Mouse (Mus musculus) frontal cortex, postnatal 10 days (tissue): Measurements from ENCODE around the gene Cdkn1b.

Experiments used
- DNase-seq, 2 experiments: peaks; one replicate each; pipeline ENCODE4 v3.0.0; 2022; ENCODE audit warnings: low spot score in 2 of 2, mixed read lengths in 1 of 2

Gene Cdkn1b

DNA sequence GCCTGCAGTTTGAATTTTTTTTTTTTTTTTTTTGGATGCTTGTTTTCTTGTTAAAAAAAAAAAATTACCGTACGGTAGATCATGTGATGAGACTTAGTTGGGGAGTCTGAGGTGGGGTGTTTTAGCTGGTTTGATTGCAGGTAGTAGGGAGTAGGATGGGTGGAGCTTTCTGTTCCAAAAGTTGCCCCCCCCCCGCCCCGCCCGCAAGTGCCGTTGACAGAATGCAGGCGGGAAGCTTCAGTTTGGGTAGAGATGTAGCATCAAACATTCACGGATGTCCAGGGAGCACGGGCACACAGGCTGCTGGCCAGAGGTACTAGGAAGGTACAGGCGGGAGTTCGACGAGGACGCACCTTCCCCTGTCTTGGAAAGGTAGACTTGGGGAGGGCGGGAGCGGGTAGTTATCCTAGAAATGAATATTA, 8.7 kb downstream of the Cdkn1b start:
- DNase-seq, result no peak

DNA sequence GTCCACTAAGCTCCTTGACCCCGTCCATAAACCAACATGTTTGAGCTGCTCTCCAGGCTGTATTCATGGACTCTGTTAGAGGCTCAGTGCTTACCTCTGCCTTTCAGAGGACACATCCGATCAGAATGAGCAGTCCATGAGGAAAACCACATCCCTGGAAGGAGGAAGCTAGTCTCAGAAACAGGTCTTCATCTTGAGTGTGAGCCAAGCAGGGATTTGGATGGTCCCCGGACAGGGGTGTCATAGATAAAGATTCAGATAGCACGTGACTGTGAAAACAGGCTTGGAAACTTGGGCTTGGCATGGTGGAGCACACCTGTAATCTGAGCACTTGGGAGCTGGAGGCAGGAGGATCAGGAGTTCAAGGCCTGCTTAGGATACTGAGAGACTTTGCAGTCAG, 9.7 kb downstream of the Cdkn1b start:
- DNase-seq, result no peak

DNA sequence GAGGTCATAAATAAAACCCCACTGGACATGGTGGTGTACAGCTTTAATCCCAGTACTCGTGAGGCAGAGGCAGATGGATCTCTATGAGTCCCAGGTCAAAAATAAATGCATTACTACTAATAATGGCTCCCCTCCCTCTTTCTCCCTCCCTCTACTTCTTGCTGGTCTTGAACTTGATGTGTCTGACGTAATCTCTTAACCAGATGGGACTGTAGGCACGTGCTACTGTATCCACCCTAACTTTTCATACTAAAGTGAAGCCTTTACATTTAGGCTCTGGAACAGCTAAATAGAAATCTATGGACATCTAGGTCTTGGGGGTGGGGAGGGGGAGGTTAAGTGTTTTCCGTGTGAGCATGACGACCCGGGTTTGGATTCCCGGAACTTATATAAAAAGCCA, 10.2 kb downstream of the Cdkn1b start:
- DNase-seq, result no peak

DNA sequence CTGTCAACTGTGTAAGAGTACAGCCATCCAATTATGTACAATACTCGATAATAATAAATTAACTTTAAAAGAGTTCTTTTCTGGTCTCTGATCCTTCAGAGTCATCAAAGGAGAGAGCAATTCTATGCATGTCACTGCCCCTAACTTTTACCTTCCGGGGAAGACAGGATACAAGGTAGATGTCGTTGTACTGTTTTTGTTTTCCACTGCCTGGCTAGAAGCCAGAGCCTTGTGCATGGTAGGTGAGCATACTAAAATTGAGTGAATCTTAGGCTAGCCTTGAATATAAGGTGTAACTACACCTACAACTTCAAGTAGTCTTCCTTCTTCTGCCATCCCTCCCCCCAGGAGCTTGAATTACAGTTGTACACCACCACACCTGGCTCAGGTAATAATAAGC, 10.9 kb downstream of the Cdkn1b start:
- no peak for DNase-seq

DNA sequence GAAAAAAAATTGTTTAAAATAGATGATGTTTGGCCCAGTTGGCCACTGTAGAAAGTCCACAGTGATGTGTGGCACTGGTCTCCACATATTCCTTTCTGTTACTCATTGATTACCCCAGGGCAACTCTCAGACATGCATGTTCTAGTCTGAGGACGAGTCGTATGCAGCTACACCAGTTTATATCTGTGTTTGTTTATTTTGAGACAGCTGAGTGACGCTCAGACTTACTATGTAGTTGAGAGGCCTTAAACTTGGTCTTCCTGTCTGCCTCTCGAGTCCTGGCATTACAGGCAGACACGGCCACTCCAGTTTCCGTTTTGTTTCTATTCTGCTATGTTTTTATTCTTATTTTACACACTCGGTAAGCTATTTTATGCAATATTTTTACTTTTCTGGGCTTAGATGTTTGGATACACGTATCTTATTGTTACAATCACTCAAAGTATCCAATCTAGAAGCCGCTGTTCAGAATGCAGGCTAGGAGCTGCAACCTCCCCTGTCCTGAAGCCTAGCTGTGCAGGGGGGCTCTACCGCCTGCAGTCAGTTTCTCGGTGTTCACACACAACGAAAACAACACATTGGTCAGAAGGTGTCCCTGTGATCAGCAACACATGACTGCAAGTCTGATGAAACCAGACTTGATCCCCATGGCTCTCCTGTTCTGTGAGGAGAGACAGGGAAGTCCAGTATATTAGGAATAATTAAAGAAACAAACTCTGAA, 12.4 kb downstream of the Cdkn1b start:
- DNase-seq, result no peak

DNA sequence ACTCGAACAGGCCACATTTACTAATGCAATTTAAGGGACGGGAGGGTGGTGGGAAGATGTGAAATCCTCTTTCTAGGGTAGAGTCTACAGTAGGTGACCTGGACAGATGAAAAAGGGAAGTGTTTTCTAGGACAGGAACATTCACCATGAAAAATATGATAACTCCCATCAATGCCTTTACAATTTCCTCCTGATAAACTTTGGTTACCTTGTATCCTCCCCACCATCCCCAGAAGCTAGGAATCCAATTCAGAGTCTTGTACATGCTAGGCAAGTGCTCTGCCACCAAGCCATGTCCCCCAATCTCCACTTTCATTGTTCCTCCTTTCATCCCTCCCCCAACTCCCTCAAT, 13.0 kb downstream of the Cdkn1b start:
- no peak for DNase-seq

DNA sequence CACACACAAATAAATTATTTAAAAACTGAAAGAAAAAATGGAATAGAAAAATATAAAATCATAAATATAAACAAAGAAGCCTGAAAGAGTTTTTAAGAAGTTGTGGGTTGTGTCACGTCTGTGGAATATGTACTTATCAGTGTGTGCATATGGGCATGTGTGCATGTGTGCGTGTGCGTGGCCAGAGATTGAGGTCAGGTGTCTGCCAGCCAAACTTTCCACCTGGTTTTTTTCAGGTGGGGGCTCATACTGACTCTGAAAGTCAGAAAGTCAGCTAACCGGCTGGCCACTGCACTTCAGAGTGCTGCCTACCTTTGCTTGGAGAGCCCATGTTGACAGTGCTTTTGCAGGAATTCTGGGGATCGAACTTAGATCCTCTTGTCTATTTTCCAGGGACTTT, 14.1 kb downstream of the Cdkn1b start:
- DNase-seq, result no peak

DNA sequence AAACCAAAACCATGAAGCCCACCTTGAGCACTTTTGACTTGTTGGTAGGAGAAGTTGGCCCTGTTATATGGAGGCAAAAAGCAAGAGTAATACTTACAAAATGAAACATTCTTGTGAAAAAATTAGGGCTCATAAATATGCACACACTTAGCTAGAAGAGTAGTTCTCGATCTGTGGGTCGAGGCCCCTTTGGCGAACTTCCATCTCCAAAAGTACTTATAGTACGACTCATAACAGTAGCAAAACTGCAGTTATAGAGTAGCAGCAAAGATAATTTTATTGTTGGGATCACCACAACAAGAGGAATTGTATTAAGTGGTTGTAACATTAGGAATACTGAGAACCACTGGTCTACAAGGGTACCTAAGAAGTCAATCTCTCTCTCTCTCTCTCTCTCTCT, 19.6 kb downstream of the Cdkn1b start:
- DNase-seq, result no peak

DNA sequence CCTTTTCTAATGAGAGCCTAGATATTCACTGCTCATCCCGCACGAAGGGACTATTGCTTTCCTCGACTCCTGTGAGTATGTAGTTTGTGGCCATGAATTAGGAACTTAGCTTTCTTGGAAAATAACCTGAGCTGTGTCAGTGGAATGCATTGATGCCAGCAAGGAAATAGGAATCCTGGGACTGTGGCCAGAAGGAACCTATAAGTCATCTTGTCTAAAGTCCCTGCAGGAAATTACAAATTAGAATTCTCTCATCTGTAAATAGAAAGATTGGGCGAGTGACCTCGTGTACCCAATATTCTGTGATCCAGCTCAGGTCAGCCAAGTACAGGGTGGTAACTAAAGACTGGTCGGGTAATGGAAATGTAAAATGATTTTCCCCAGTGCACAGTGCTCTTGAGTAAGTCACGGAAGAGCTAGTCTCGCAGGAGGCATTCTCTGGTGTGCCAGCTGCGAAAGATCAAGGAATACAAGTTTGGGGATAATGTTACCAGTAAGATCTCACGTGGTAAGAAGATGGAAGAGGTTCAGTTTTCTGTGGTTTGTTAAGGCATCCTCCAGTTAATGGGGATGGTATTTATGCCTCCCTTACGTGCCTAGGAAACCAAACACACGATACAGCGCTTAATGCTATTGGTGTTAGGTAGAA, 23.7 kb downstream of the Cdkn1b start:
- no peak for DNase-seq

DNA sequence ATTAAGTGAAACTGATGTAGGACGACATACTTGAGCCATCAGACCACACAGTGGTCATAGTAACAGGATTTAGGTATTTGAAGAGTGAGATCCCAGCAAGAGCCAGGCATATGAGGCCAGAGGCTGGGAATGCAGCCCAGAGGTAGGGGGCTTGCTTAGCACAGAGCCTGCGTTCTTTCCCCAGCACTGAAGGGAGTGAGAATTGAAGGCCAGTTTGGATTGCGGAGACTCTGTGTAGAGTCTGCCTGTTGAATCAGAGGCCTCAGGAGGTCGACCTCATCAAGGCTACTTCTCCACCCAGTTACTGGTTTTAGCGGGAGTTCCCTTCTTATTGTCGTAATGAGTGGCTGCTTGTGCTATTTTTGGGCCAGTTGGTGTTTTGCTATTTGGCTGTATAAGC, 25.9 kb downstream of the Cdkn1b start:
- no peak for DNase-seq

DNA sequence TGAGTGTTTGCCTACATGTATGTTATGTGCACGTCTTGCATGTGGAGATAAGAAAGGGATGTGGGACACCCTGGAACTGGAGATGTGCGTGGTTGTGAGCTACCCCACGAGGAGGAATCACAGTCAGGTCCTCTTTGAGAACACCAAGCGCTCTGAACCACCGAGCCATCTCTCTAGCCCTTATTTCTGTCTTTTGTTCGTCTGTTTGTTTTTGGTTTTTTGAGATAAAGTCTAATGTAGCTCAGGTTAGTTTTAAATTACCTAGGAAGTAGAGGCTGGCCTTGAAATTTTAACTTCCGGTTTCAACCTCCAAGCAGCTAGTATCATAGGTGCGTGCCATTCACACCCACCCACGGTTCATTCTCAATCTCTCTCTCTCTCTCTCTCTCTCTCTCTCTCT, 26.7 kb downstream of the Cdkn1b start:
- DNase-seq, result no peak

DNA sequence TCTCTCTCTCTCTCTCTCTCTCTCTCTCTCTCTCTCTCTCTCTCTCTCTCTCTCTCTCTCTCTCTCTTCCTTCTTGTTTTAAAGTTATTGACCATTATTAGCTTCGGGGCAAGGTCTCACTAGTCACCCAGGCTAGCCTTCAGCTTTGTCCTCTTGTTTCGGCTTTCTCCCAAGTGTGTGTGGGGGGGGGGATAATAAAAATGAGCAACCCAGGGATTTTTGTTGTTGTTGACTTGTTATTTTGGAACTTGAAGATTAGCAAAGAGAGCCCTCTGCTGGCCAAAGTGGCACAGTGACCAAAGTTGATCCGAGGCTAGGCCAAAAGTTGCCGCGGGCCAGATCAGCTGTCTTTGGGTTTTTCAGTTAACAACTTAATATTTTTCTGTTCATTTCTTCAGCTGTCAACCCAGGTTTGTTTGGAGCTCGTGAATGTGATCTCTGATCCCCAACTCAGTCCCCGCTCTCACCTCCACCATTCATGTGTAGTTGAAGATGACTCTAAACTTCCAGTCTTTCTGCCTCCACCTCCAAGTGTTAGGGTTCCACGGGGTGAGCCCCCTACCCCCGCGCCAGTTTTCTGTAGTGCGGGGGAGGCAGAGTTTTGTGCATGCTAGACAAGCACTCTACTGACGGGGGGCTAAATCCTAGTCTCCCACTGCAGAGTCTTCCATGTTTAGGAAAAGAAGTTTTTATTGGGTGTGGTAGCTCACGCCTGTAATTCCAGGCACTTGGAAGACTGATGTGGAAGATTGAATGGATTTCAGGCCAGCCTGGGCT, 27.3 kb downstream of the Cdkn1b start:
- peak in 1 of 2 experiments; percentile 44 for DNase-seq

DNA sequence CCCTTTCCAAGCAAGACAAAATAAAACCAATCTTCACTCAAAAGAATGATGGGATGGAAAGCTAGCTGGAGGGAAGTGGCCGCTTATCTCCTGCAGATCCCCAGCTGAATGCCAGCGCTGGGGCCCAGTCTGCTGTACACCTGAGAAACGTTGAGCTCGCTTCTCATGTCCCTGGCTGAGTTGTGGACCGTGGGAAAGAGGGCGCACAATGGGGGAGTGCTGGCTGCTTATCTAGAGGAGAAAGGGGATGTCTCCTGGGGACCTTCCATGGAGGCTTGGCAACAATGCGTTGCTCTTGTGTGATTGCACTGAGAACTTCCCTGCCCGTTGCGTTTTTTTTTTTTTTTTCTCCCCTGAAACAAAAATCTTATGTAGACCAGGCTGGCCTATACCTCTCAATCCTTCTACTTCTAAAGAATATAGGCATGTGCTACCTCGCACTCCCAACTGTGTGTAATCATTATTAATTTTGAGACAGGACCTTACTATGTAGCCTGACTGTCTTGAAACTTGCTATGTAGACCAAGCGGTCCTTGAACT, 28.4 kb downstream of the Cdkn1b start:
- DNase-seq, result no peak

DNA sequence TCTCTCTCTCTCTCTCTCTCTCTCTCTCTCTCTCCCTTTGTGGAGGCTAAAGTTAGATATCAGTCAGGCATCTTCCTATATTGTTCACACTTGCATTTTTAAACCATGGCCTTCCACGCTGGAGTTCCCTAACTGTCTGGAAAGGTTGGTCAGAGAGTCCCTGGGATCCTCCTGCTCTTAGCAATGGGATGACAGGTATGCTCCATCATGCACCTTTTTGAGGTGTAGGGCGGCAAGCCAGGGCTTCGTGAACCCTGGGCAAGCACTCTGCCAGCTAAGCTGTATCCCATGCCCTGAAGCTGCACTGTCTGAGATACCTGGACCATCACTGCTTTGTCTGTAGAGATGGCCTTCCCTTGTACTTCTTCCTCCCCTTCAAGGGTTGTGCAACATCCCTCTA, 29.0 kb downstream of the Cdkn1b start:
- no peak for DNase-seq

DNA sequence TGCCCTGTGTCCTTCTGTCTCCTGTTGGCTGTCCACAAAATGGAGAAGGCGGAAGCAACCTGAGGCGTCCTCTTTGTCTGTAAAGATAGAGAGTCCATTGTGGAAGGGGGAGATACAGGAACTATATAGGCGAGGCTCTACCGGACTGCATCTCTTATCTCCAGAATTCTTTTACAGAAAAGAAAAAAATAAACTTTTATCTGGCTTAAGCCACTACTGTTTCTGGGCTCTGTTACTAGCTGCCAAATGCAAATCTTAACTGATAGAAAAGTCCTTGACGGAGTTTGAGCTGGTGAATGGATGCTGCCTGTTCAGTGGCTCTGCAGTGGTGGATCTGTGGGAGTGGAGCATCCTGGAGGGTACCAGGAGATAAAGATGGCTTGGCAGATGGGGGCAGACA, 31.2 kb downstream of the Cdkn1b start:
- DNase-seq, result no peak

DNA sequence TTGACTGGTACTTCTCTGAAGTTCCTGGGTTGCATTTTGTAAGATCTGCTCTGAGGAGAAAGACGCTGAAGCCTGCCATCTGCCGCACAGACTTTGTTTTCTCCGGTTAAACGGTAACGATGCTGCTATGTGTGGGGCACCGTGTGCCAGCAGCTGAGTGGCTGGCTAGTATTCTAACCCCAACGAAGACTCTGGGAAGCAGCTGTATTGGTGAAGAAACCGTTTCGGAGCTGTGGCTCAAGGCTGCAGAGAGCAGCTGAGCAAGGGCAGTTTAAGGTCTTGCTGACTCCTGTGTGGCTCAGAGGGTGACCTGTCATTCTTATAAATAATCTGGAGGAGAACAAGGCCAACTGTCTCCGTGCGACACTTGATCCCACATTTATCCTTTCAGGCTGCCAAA, 33.8 kb downstream of the Cdkn1b start:
- no peak for DNase-seq

DNA sequence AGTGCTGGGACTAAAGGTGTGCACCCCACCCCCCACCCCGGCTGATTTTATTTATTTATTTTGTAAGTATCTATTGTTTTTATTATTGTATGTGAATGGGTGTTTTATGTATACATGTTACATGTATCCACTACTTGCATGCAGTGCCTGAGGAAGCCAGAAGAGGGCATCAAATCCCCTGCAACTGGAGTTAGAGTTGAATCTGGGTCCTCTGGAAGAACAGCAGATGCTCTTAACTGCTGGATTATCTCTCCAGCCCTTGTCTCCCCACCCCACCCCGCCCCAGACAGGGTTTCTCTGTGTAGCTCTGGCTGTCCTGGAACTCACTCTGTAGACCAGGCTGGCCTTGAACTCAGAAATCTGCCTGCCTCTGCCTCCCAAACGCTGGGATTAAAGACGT, 36.2 kb downstream of the Cdkn1b start:
- no peak for DNase-seq

DNA sequence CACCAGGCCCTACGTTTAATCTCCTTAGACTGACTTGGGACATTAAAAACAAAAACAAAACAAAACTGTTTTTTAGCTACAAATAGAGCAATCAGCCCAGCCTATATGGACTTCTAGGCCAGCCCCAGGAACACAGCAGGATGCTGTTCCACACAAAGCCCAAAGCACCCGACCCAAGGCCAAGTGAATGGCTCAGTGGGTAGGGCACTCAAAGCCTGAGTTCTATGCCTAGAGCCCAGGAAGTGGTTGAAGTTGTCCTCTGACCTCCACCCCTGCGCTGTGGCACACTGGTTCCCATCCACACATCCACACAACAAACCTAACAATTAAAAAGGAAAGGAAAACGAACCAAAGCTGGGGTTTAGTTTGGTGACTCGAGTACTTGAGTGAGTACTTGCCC, 41.1 kb downstream of the Cdkn1b start:
- no peak for DNase-seq

DNA sequence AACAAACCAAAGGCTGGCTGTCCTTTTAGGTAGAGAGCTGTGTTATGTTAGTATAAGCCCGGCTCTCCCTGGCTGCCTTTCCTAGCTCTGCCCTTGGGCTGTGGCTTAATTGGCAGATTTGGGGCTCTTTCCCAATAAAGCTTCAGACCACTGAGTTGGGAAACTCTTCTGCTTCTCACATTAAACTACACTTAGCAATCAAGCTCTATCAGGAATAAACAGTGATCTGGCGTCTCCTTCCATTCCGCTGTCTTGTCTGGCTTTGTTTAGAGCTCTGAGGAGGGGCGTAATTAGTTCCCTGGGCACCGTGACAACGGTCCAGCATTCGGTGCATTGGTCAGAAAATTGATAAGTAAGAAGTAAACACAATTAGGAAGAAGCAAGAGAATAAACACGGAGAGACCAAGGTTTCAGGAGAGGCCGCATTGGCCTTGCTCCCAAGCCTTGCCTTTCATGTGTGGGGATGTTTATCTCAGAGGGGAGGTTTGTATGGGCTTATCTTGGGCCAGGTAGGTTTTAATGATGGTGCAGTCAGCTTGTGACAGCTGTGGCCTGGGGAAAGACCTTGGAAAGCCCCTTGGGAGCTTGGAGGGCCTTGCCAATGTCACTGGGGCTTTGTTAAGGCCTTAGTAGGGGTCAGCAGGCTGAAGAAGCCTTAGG, 41.8 kb downstream of the Cdkn1b start:
- no peak for DNase-seq

DNA sequence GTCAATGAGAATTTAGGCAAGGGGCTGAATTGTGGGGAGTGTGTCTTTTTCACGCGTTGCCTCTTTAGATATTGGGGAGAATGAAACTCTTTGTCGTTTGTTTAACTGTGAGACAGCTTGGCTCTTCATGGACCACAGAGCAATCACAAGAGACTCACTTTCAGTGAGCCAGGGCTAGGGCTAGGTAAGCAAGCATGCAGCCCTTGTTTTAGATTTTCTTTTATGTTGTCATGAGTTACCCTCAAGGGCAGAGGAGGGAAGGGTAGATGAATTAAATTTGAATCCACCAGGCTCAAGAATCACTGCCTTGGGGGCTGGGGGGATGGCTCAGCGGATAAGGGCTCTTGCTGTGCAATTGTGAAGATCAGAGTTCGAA, 42.3 kb downstream of the Cdkn1b start:
- DNase-seq, result no peak

DNA sequence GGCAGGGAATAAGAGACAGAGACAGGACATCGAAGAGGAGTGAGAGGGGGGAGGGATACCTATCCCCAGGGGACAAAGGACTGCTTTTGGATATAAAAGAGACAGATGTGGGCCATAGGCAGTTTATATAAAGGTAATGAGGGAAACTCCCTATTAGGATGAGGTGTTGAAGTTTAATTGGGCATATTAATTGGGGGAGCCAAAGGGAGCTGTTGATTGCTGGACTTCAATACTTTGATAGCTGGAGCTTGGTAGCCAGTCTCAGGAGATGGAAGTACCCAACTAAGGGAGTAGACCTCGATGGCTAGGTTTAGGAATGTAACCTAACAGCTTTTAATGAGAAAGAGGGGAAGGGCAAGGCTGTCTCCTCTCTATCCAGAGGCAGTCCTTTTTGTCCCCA, 43.7 kb downstream of the Cdkn1b start:
- no peak for DNase-seq

DNA sequence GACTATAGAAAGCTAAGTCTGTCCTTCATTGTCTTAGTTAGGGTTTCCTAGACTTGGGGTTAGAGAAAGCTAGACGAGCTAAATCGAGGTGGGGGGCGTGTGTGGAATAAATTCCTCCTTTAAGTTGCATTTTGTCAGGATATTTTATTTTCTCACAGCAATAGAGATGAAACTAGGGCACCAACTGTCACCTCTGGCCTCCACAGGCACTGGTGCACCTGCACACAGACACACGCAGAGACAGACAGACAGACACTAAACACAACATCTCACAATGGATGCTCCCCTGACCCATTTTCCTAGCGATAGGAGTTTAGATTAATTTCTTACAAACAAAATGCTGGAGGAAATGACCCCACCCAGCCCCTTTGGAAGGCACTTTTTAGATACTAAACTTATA, 46.5 kb downstream of the Cdkn1b start:
- no peak for DNase-seq
